8 mouse cellular contexts compared by ENCODE assay signal in genomic region chr14:76416366-76417040, GRCm38 (mm10). TPM values are rescaled to one million over a fixed set of nuclear protein-coding genes. Genes with fewer than 3 reads are reported as not detected.
DNase-seq lines count a peak whose midpoint lies in the region; ATAC-seq lines count a peak whose summit lies in the region.

No protein-coding gene starts in this region.

- no peaks in the 10 kb centered on the region for H3K9me3 ChIP-seq in kidney, embryonic 15.5 days (replicated peaks)
- no peaks in the 10 kb centered on the region for H3K9me3 ChIP-seq in embryonic facial prominence, embryonic 11.5 days (replicated peaks; ENCODE audit: control insufficient read depth, low read length)
- no peaks in the 10 kb centered on the region for H3K9me3 ChIP-seq in hindbrain, embryonic 13.5 days
- no peaks in the 10 kb centered on the region for H3K9me3 ChIP-seq in midbrain, embryonic 13.5 days

- no peak for DNase-seq in kidney, adult 11 months
- no peak for DNase-seq in embryonic facial prominence, embryonic 11.5 days (ENCODE audit: low spot score)
- no peak for DNase-seq in urinary bladder, adult 2 months (ENCODE audit: low spot score)
- DNase-seq in right cerebral cortex, postnatal 4 days, result no peak

- peak overlapping the region; percentile 99 for H3K9ac ChIP-seq in kidney, embryonic 15.5 days
- peak overlapping the region; percentile 95 for H3K9ac ChIP-seq in embryonic facial prominence, embryonic 11.5 days (replicated peaks; ENCODE audit: low read length)
- H3K9ac ChIP-seq in hindbrain, embryonic 13.5 days, result peak overlapping the region; percentile 100
- peak overlapping the region; percentile 100 for H3K9ac ChIP-seq in midbrain, embryonic 13.5 days (replicated peaks)

- WGBS in kidney, embryonic 15.5 days, result 43% methylated on average over 27 of the region's 27 CpGs
- 54% methylated on average over 27 of the region's 27 CpGs for WGBS in embryonic facial prominence, embryonic 11.5 days
- 42% methylated on average over 27 of the region's 27 CpGs for WGBS in hindbrain, embryonic 13.5 days
- 43% methylated on average over 27 of the region's 27 CpGs for WGBS in midbrain, embryonic 13.5 days

- H3K27me3 ChIP-seq in kidney, embryonic 15.5 days, result no peaks in the 10 kb centered on the region
- no peaks in the 10 kb centered on the region for H3K27me3 ChIP-seq in embryonic facial prominence, embryonic 11.5 days (ENCODE audit: control insufficient read depth, insufficient read depth, low read length)
- H3K27me3 ChIP-seq in hindbrain, embryonic 13.5 days, result no peaks in the 10 kb centered on the region
- no peaks in the 10 kb centered on the region for H3K27me3 ChIP-seq in midbrain, embryonic 13.5 days

- ATAC-seq in kidney, embryonic 15.5 days (replicated peaks; ENCODE audit: low FRiP score), result no peak
- ATAC-seq in embryonic facial prominence, embryonic 11.5 days (replicated peaks; ENCODE audit: insufficient number of reproducible peaks, low FRiP score, low TSS enrichment, low read depth), result no peak
- ATAC-seq in hindbrain, embryonic 13.5 days (ENCODE audit: low FRiP score), result no peak
- ATAC-seq in midbrain, embryonic 13.5 days, result no peak
- ATAC-seq in inflammation-experienced regulatory T-cells, adult 6 months, result no peak

- H3K36me3 ChIP-seq in kidney, embryonic 15.5 days, result peaks cover 31% of the 10 kb centered on the region
- peaks cover 4% of the 10 kb centered on the region for H3K36me3 ChIP-seq in embryonic facial prominence, embryonic 11.5 days (replicated peaks; ENCODE audit: control insufficient read depth, insufficient read depth, low read depth, low read length)
- H3K36me3 ChIP-seq in hindbrain, embryonic 13.5 days, result peaks cover 23% of the 10 kb centered on the region
- peaks cover 24% of the 10 kb centered on the region for H3K36me3 ChIP-seq in midbrain, embryonic 13.5 days

- peak overlapping the region; percentile 94 for H3K4me2 ChIP-seq in kidney, embryonic 15.5 days
- peak overlapping the region; percentile 89 for H3K4me2 ChIP-seq in embryonic facial prominence, embryonic 11.5 days (ENCODE audit: low read depth, low read length)
- peak overlapping the region; percentile 96 for H3K4me2 ChIP-seq in hindbrain, embryonic 13.5 days
- H3K4me2 ChIP-seq in midbrain, embryonic 13.5 days (replicated peaks), result peak overlapping the region; percentile 99

- peak overlapping the region; percentile 81 for H3K4me3 ChIP-seq in kidney, embryonic 15.5 days (replicated peaks)
- peak overlapping the region; percentile 98 for H3K4me3 ChIP-seq in embryonic facial prominence, embryonic 11.5 days (ENCODE audit: low read depth, low read length)
- H3K4me3 ChIP-seq in hindbrain, embryonic 13.5 days, result peak overlapping the region; percentile 97
- H3K4me3 ChIP-seq in midbrain, embryonic 13.5 days (replicated peaks), result peak overlapping the region; percentile 97

- H3K27ac ChIP-seq in kidney, embryonic 15.5 days, result peak overlapping the region; percentile 99
- H3K27ac ChIP-seq in embryonic facial prominence, embryonic 11.5 days (replicated peaks; ENCODE audit: low read depth, low read length), result no peak overlapping the region; the same call in 1 of the 2 replicates
- peak overlapping the region; percentile 100 for H3K27ac ChIP-seq in hindbrain, embryonic 13.5 days
- H3K27ac ChIP-seq in midbrain, embryonic 13.5 days, result peak overlapping the region; percentile 100

- H3K4me1 ChIP-seq in kidney, embryonic 15.5 days, result peaks cover 54% of the 10 kb centered on the region
- peaks cover 7% of the 10 kb centered on the region for H3K4me1 ChIP-seq in embryonic facial prominence, embryonic 11.5 days (ENCODE audit: control insufficient read depth, insufficient read depth, low read length)
- peaks cover 46% of the 10 kb centered on the region for H3K4me1 ChIP-seq in hindbrain, embryonic 13.5 days (replicated peaks)
- H3K4me1 ChIP-seq in midbrain, embryonic 13.5 days (replicated peaks), result peaks cover 53% of the 10 kb centered on the region

RNA-seq across cellular contexts. Expression of gene Tsc22d1, which starts 1.7 kb away (rescaled TPM):
- polyA plus RNA-seq in kidney, embryonic 15.5 days (2015; fragmentation: Nextera tagmentation; extraction: Ambion mirVana), result 721 and 908 TPM in 2 replicates
- polyA plus RNA-seq in embryonic facial prominence, embryonic 11.5 days (2014; fragmentation: Nextera tagmentation; extraction: Ambion mirVana), result 559 and 576 TPM in 2 replicates
- polyA plus RNA-seq in hindbrain, embryonic 13.5 days (2015; fragmentation: Nextera tagmentation; extraction: Ambion mirVana), result 674 and 689 TPM in 2 replicates
- polyA plus RNA-seq in midbrain, embryonic 13.5 days (2015; fragmentation: Nextera tagmentation; extraction: Ambion mirVana), result 644 and 657 TPM in 2 replicates
- 266 and 302 TPM in 2 replicates for polyA plus RNA-seq in urinary bladder, adult 2 months (2012; rRNA removed)
- polyA plus RNA-seq in inflammation-experienced regulatory T-cells, adult 6 months (2017; shearing (Covaris generic)), result 1 to 10 TPM; 5.9 to 8.7 (median 7.8) TPM

Comparison
In these comparisons a context has a peak if more than half of its experiments do, and no peak if none do; other contexts are left out.
1. RNA of gene Tsc22d1, which starts 1.7 kb away (polyA plus RNA-seq): 721 to 908 TPM in kidney, embryonic 15.5 days, 674 to 689 TPM in hindbrain, embryonic 13.5 days, 644 to 657 TPM in midbrain, embryonic 13.5 days, 559 to 576 TPM in embryonic facial prominence, embryonic 11.5 days and 266 to 302 TPM in urinary bladder, adult 2 months; 5.9 to 8.7 TPM in inflammation-experienced regulatory T-cells, adult 6 months; every median in the first group is over 10 times any median in the second.
2. Peak in every context shown above with its lines, with median percentiles within 50 percentile points of each other: H3K4me2 ChIP-seq, H3K4me3 ChIP-seq and H3K9ac ChIP-seq.